Mouse (Mus musculus) lung, adult 18-20 months (tissue): Measurements from ENCODE around the gene Mdm2.
A peak's percentile ranks its signal among the peaks of the same experiment; 100 is the strongest.
"Not testable (repeated sequence)": the region's sequence is repeated elsewhere in the genome, so short reads cannot be mapped to it uniquely, and the experiment has no call there.

Experiments
- DNase-seq, 2 experiments: peaks; one replicate each; pipeline ENCODE4 v3.0.0; 2022; ENCODE audit warnings: mixed read lengths in 2 of 2

Gene Mdm2

DNA sequence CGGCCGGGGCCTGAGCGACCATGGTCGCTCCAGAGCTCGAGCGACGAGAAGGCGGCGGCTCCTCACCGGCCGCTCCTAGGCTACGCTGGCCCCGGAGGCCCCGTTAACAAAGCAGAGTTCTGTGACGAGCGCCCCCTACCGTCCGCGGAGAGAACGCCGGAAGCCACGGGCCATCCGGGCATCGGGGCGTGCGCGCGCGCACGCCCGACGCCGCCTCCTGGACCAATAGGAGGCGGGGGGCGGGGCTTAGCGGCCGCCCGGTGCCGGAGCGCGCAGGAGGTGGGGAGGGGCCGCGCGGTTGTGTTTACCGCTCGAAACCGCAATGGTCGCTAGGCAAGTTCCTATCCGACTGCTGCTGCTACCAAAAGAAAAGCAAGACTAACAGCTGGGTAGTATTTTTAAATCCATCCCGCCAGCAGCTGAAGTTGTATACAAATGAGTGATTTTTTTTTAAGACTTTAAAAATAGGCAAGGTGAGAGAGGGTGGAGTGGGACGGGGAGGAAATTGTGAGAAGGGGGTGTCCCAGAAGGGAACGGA lies at the start of gene Mdm2:
Gene Mdm2, minus strand, starts transcription at position 155 of the 538 bp plus-strand sequence.
- DNase-seq = peak; percentile 94 to 95

DNA sequence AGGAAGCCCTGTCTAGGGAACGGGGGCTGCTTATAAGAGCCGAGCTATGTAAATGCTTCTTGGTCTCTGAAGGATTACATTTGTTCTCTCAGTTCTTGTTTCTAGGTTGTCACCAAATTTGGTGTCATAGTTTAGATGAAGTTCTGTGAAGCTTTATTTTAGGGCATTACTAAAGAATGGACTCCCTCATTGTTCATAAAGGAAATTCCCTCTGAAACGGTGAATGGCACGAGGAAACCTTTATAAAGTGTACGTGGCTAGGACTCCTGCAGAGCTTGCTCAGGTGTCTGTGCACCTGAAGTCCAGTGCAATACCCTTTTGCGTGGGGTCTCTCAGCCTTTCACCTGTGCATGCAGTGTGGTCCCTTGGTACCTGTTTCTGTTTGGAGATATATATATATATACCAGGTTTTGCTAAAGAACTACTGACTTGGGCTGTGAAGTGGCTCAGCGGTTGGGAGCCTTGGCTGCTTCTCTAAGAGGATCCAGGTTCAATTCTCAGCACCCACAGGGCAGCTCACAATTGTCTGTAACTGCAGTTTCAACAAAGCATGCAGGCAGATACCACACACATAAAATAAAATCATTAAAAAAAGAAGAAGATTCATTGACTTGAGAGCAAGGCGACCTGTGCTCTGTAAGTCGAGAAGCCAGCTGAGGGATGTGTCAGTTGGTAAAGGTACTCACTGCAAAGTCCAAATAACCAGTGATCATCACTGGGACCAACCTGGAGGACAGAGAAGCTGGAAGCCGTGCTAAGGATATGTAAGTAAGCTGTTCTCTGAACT lies 49.5 kb upstream of the Mdm2 start:
- DNase-seq = no peak

DNA sequence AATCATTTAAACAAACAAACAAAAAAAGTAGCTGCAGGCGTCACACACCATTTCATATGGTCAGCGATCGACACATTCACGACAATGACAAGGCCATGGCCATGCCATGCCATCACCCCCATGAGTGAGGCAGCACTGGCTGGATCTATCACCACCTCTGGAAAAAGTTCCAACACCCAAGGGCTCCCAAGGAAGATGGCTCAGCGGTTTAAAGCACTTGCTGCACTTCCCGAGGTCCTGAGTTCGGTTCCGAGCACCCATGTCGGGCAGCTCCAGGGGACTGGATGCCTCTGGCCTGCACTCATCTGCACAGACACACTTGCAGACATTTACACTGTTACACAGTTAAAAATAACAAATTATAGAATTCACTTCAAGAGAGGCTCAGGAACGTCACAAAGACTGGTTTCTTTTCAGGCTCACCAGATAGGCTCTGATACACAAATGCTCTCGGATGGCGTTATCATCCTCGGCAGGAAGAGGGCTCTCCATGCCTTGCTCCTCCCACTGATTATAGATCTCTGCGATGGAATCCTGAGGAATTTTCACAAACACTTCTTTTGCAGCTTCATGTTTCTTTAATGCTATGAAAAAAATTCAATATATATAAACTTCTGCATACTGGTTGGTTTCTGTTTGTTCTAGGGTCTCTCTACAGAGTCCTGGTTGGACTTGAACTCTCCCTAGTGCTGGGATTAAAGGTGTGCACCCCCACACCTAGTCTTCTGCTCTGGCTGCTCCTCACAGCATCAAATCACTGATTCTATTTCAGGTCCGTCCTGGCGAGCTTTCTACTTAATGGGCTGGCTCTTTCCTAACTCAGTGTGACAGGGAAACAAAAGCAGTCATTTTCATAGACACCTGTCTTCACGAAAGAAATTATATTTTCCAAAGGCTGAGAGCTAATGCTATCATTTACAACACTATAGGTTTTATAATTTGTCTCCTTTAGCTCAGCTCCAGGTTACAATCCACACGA lies 48.5 kb upstream of the Mdm2 start:
- DNase-seq = no peak

DNA sequence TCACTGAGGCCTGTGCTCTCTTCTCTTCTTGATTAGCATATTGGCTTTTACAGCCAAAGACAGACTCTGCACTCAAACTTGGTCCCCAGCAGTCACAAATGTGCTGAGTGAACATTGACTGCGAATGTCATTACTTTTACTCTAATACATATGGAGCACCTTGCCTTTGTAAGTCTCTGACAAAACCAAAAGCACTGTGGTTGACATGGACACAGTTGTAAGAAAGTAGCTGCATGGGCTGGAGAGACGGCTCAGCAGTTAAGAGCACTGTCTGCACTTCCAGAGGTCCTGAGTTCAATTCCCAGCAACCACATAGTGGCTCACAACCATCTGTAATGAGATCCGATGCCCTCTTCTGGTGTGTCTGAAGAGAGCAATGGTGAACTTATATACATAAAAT lies 47.8 kb upstream of the Mdm2 start:
- DNase-seq = not testable (repeated sequence)

DNA sequence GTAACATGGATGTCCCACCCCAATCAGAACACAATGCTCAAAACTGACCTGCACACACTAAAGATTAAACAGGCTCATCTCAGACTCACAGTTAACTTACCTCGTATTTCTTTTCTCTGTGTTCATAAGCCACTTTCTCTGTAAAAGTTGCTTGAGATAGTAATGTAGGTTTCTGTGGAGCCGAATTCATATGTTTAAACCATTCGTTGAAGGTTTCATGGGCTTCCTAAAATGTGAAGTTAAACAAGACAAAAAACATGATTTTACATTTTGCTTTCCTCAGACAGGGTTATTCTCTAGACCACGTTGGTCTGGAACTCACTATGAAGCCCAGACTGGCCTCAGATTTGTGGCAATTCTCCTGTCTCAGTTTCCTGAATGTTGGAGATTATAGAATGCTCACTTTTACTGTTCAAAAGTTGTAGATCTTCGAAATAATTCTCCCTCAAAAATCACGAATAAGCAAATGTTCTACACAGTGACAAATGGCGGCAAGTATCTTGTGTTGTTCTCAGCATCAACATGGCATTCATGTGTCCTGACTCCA lies 47.3 kb upstream of the Mdm2 start:
- DNase-seq = no peak

DNA sequence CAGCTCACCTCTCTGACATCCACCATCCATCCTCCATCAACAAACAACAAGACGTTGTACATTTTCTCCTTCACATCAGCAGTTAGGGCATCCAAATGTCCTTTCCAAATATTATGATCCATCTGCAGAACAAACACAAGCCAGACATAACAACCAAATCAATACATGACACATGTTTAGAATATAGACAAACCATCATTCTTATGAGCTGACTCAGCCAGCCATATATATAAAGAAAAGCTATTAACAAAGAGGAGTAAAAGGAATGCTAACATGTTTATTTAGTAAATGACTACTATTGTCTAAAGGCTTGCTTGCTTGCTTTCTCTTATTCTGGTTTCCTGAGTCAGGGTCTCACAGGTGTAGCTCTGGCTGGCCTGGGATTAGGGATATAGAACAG lies 46.7 kb upstream of the Mdm2 start:
- DNase-seq = no peak

DNA sequence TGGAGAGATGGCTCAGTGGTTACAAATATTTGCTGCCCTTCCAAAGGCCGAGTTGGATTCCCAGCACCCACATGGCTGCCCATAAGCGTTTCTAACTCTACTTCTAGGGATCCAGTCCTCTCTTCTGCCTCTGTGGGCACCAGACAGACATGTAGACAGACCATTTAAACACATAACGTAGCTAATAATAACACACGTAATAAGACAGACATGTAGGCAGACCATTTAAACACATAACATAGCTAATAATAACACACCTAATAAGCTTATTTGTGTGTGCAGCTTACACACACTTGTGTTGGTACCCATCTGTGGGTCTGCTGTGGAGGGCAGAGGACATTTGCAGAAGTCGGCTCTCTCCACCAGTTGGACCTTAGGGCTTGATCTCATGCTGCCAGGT lies 46.2 kb upstream of the Mdm2 start:
- DNase-seq = no peak

DNA sequence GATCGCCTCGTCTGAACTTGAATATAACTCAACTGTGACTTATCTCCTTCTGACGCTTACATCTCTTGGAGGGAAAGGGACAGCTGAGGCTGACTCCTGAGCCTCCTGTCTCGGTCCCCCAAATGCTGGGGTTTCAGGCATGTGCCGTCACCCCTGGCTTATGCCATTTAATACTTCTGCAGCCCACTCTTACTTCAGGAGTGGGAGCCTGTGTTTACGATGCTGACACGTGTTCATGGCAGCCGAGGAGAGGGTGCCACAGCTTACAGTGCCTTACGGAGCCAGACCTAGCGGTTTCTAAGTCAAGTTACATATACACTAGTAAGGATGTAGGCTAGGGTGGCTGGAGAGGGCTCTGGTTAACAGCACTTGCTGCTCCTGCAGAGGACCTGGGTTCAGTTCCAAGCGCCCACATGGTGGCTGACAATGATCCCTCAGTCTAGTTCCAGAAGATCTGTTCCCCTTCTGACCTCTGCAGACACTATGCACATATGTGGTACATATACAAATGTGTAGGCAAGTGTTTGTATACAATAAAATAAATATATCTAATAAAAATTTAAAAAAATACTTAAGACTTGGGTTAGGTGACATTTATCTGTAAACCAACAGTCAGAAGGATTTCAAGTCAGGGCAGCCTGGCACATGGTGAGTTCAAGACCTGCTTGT lies 45.4 kb upstream of the Mdm2 start:
- no peak for DNase-seq

DNA sequence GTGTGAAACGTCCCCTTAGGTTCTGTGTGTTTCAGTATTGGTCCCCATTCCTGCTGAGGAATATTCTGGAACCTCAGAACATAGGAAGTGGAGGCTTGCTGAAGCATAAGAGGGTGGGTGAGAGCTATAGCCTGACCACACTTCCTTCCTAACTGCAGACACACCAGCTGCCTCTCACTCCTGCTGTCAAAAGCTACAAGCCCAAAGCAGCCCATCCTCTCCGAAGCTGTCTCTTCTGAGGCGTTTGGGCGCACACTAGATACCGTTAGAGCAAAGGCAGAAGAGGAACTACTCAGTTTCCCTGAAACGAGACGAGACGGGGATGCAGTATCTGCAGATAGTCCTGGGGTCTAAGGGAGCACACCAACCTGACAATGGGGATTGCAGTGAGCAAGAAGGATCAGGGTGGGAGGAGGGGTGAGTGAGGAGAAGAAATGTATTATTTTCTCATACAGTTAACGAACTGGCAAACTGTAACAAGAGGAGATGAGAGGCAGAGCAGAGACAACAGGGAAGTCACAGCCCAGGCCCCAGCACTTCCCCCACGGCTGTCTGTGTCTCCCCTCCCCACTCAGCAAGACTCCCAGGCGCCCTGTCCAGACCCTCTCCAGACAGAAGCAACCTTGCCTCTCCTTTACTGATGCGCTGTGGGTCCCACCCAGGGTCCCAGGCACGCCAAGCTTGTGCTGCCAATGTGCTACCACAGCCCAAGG lies 44.7 kb upstream of the Mdm2 start:
- DNase-seq = no peak

DNA sequence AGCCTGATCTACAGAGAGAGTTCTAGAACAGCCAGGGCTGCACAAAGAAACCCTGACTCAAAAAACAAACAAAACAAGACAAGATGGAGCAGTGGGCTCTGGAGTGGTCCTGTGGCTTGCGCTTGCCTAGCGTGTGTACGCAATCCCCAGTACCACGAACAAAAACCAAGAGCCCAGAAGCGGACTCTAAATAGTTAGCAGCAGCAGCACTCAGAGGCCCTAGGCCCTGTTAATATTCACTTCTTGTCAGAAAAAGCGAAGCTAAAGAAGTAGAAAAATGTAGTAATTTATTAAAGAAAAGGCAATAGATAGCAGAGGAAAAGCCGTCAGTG lies 44.0 kb upstream of the Mdm2 start:
- DNase-seq = no peak

DNA sequence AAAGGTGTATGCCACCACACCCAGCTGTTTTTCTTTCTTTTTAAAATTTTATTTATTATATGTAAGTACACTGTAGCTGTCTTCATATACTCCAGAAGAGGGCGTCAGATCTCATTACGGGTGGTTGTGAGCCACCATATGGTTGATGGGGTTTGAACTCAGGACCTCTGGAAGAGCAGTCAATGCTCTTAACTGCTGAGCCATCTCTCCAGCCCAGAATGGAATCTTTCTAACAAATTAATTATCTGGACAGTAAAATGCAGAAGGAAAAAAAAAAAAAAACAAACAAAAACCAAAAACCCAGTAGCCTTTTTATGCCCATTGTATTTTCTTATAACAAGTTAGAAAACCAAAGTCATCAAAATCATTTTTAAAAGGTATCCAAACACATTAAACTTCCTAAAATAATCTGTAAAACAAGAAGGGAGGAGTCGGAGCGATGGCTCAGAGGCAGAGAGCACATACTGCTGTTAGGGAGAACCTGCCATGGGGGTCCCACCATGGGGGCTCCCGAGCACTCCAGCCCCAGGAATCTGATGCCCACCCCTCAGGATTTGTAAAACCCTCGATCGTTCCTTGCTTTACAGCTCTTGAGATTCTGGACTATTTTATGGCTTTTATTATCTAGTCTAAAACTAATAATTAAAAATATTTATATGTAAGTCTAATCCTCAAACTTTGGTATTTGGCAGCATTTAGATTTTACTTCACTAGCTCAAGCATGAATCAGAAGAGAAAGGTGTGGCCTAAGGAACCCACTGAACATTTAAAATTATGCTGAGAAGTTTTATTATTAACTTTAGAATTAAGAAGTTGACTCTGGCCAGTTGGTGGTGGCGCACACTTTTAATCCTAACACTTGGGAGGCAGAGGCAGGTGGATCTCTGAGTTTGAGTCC lies 43.4 kb upstream of the Mdm2 start:
- DNase-seq = no peak

DNA sequence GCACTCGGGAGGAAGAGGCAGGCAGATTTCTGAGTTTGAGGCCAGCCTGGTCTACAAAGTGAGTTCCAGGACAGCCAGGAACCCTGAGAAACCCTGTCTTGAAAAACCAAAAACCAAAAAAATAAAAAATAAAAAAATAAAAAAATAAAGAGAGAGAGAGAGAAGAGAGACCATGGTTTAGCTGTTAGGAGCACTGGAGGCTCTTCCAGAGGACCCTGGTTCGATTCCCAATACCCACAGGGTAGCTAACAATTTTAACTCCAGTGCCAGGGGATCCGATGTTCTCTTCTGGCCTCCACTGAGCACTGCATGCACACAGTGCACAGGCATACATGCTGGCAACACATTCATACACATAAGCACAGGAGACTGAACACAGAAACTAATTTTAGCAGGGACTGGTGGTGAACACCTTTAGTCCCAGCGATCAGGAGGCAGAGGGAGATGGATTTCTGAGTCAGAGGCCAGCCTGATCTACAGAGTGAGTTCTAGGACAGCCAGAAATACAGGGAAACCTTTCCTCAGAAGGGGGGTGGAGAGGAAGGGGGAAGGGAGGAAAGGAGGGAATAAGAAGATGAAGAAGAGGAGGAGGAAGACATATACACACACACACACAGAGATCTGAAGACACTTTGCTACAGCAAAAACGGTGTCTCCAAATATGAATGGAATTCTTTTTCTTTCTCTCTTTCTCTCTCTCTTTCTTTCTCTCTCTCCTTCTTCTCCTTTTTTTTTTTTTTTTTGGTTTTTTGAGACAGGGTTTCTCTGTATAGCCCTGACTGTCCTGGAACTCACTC lies 42.5 kb upstream of the Mdm2 start:
- no peak for DNase-seq

DNA sequence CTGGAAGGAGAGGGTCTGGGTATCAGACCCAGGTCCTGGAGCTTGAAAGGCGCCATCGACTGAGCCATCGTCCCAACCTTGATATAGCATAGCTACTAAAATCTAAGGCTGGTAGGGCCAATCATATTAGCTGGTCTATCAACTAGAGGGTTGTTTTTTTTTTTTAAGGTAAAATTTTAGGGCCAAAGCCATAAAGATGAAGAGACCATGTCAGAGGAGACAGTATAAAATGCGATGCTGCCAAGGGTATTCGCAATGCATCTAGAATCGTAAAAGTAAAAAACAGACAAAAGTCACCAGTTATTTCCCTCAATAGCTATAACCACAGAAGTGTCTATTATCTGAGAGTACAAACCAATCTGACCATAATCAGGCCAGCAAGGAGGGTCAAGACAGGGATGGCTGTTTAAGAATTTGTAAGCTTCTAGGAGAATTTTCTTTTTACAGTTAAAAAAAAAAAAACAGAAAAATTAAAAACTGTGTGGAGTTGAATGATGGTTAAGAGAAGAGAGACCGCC lies 41.8 kb upstream of the Mdm2 start:
- DNase-seq = no peak

DNA sequence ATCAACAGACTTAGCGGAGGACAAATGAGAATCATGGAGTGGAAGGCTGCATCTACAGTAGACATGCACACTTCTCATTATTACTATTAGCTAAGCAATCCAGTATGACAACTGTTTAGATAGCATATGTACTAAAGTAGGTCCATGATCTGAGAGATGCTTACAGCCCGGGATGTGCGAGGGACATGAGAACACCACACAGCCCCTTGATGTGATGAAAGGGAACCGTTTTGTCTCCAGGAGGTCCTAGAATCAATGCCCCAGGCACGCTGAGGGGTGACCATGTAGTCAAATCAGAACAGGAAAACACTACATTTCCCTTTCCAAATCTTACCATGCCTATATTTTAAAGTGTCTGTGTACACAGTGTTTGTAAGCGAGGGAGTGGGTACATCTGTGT lies 41.2 kb upstream of the Mdm2 start:
- no peak for DNase-seq

DNA sequence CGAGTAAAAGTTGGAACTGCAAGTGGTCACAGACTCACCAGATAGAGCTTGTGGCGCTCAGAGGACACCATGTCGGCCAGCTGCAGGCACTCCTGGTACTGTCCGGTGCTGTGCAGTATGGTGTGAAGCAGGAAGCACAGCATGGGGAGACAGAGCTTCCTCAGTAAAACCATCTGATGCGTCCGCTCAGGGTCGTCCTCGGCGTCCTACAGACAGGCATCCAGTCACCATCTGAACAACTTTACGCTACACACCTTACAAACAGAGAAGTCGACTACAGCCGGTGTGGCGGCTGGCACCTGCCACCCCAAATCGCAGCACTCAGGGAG lies 40.7 kb upstream of the Mdm2 start:
- DNase-seq = no peak

DNA sequence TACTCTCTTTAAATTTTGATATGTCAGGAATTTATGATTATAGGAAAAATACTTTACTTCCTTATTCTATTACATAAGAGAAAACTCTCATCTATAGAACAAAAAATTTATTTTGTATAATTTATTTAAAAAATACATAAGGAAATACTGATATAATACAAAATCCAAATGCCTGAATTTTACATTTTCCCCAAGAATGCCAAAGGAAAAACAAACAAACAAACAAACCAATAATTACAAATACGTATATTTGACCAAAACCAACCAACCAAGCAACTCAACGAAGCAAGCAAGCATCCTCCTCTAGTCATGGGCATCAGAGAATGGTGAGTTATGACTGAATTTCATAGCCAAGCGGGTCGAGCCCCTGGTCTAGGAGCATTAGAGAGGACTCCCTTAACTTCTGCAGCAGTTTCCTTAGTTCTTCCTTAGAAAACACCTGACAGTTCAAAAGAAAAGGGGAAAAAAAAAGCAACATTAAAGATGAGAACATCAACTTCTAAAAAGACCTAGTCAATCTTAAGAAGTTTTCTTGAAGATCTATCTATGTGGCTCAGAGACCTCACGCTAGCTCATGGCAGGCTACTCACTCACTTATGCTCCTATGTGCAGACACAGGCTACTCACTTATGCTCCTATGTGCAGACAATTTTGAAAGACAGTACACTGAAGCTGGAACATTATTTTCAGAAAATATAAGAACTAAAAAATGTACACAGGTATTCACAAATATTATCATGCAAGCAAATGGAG lies 40.1 kb upstream of the Mdm2 start:
- no peak for DNase-seq

DNA sequence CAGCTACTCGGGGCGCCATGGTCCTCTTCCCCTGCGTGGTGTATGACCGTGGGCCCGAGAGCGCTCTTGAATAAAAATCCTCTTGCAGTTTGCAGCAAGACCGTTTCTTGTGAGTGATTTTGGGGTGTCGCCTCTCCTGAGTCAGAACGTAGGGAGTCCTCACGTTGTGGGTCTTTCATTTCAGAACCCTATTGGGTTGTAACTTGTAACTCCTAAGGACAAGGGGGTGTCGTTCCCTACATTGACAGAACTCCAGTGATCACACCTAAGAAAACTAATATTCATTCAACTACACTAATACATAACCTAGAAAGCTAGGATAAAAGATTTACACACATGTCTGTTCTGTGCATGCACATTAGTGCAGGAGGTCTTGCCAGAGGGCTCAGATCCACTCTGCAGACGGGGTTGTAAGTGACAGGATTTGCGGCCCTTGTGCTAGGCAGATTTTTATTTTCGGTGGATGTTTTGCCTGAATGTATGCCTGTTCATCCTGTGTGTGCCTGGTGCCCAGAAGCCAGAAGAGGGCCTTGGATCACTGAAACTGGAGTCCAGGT lies 39.3 kb upstream of the Mdm2 start:
- DNase-seq = no peak

DNA sequence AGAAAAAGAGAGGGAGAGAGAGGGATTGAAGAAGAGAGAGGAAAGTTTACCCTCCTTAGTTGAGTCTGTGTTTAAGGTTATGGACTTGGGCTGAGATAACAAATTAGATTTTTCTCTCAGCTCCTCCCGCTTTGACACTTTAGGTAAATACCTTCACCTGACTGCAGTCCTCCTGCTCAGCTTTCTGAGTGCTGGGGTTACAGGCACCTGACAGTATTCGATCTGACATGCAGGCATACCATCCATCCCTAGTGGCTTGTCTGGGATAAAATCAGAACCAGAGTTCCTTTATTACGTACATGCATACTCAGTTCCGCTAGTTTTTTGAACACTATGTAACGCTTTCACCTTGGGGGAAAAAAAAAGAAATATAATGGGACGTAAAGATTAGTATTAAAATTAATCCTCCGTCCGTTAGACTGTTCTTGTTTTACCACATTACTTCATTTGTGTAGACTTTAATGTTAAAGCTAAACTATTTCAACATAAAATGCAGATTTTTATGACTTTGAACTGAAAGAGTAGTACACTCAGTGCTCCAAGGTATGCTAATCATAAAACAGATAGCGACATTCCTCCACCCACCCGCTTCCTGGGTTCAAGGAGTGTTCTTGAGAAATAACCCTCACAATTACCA lies 38.6 kb upstream of the Mdm2 start:
- no peak for DNase-seq
